Mouse (Mus musculus) heart, postnatal 14 days (tissue): Measurements from ENCODE around the gene Nup160. TPM values are rescaled to one million over a fixed set of nuclear protein-coding genes. Genes with fewer than 3 reads are reported as not detected.

Source experiments
- DNase-seq, 2 experiments: peaks; one replicate each; pipeline ENCODE4 v3.0.0; 2021 to 2022
- intact Hi-C: fragments of 180-260 bp; cut with DNase I; formaldehyde crosslinking; loops from one replicate; pipeline ENCODE4 v1.15.1; 2025
- total RNA-seq, 2 experiments: library from RNA; stranded (reverse); gene quantifications; 2 replicates each; pipeline ENCODE4 v1.2.3; 2021

Gene Nup160
- total RNA-seq, 2 experiments from 2014 or later, result 10.3 to 19.3 TPM

GRCm38 (mm10) chr2:90739921-90740320 is 62.9 kb downstream of the Nup160 start:
- intact Hi-C loops, result no loop called here
- no peak for DNase-seq

- peak; percentile 6 to 24 for DNase-seq
- intact Hi-C loops, result no loop called here
Measured at GRCm38 (mm10) chr2:90744285-90745052, 67.5 kb downstream of the Nup160 start.

GRCm38 (mm10) chr2:90745053-90745678 is 68.2 kb downstream of the Nup160 start, which contains the start of gene Fnbp4:
Fnbp4 (plus strand) TSS chr2:90745370.
- intact Hi-C loops, result no loop called here
- DNase-seq, result peak; percentile 96

GRCm38 (mm10) chr2:90745740-90746537 is 68.9 kb downstream of the Nup160 start:
- intact Hi-C loops, result no loop called here
- peak in 1 of 2 experiments; percentile 59 for DNase-seq

GRCm38 (mm10) chr2:90746538-90746865 is 69.5 kb downstream of the Nup160 start:
- DNase-seq, result peak in 1 of 2 experiments; percentile 10

GRCm38 (mm10) chr2:90747131-90747530 is 70.1 kb downstream of the Nup160 start:
- DNase-seq, result no peak
- intact Hi-C loops, result no loop called here

More at GRCm38 (mm10) chr2:90746538-90746865, 69.5 kb downstream of the Nup160 start:
- intact Hi-C loops, result no loop called here

GRCm38 (mm10) chr2:90749676-90750459 is 72.9 kb downstream of the Nup160 start:
- intact Hi-C loops, result no loop called here
- DNase-seq, result peak in 1 of 2 experiments; percentile 5

- intact Hi-C loops, result no loop called here
- DNase-seq, result no peak
Measured at GRCm38 (mm10) chr2:90753565-90753964, 76.5 kb downstream of the Nup160 start.

GRCm38 (mm10) chr2:90754188-90754587 is 77.2 kb downstream of the Nup160 start:
- DNase-seq, result no peak
- intact Hi-C loops, result no loop called here

- intact Hi-C loops, result no loop called here
- DNase-seq, result no peak
Measured at GRCm38 (mm10) chr2:90765123-90765522, 88.1 kb downstream of the Nup160 start.

- intact Hi-C loops, result no loop called here
- no peak for DNase-seq
Measured at GRCm38 (mm10) chr2:90781323-90781722, 104.3 kb downstream of the Nup160 start.

GRCm38 (mm10) chr2:90781938-90782337 is 104.9 kb downstream of the Nup160 start:
- intact Hi-C loops, result no loop called here

GRCm38 (mm10) chr2:90782458-90782857 is 105.4 kb downstream of the Nup160 start, which contains the start of gene Agbl2:
Agbl2 (plus strand) TSS chr2:90782727.
- intact Hi-C loops, result no loop called here
- DNase-seq, result peak; percentile 19 to 34

More at GRCm38 (mm10) chr2:90781938-90782337, 104.9 kb downstream of the Nup160 start:
- no peak for DNase-seq

GRCm38 (mm10) chr2:90782901-90783486 is 106.0 kb downstream of the Nup160 start:
- intact Hi-C loops, result no loop called here
- peak; percentile 25 to 34 for DNase-seq

Other genes with a start within 250 kb of the Nup160 start
- 1 to 10 TPM; 9.0 to 9.1 TPM for gene Ptprj, start 96.6 kb upstream of the Nup160 start, total RNA-seq
- gene Fnbp4, start 68.2 kb downstream of the Nup160 start, total RNA-seq, result 10 to 100 TPM; 24.5 to 30.2 TPM
- 1 to 10 TPM; 1.2 to 1.3 TPM for gene Agbl2, start 105.5 kb downstream of the Nup160 start, total RNA-seq
- gene Mtch2, start 169.9 kb downstream of the Nup160 start, total RNA-seq, result 100 to 1,000 TPM; 184 to 190 TPM
- 1 to 10 TPM; 4.3 to 6.3 TPM for gene C1qtnf4, start 208.6 kb downstream of the Nup160 start, total RNA-seq
- gene Kbtbd4, start 227.5 kb downstream of the Nup160 start, total RNA-seq, result 10 to 100 TPM; 19.3 to 22.6 TPM
- gene Ndufs3, start 227.6 kb downstream of the Nup160 start, total RNA-seq, result 100 to 1,000 TPM; 752 to 790 TPM